Mouse (Mus musculus): ENCODE measurements at regions not wholly inside any gene's neighbourhood (a gene's known extent, or its start where the extent isn't known, plus 50 kb on each side); places are given as distances from the start of the nearest gene placed in this dataset.

DNA sequence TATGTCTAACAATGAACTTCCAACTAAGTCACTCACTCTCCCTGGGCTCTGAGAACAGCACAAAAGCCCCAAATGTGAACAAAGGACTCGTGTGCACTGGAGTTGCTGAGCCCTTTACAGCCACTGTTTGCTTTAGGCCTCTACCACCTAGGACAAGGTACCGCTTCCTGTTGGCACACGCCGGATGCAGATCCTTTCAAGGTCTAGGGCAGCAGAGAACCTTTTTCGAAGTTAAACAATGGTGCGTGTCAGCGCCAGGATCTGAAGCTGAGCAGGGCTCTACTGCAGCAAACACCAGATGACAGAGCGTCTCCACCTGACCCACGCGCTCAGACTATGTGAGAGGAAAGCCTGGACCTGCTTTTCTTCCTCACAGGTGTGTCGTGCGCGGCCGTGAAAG lies 207.0 kb upstream of the Mkln1 start:
- DNase-seq (ENCODE audit: low spot score in 2 of 2), result no peak

DNA sequence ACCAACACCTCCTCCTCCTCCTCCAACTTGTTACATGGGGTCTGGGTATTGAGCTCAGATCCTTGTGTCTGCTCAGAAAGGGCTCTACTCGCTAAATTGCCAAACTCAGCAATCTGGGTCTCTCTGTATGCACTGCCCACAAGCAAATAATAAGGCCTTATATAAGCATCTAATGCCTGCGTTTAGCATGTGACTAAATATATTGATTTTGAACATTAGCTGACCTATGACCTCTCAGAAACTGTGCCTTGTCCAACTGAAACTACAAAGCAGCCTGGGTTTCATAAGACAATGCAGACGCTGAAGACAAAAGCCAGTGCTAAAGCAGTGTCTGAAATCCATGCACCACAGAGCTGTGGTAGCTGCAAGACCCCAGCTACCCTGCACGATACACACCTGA lies 206.3 kb upstream of the Mkln1 start:
- no peak for DNase-seq (ENCODE audit: low spot score in 2 of 2)

DNA sequence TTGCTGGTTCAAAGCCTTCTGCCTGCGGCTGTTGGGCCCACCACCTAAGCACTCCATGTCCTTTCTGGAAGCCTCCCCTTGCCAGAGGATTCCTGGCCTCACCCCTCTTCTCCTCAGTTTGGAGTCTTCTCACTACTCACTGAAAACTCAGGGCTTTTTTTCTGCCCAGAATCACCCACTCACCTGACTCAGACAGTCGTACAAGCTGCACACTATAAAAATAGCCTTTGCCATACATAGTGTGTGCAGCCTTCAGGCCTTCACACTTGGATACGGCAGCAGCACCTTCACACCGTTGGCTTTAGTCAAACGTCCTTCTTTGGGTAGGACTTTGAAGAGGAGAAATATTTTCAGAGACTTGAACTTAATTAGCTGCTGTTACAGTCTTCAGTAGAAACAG lies 205.3 kb upstream of the Mkln1 start:
- peak in 1 of 2 experiments; percentile 59 for DNase-seq (ENCODE audit: low spot score in 2 of 2)

DNA sequence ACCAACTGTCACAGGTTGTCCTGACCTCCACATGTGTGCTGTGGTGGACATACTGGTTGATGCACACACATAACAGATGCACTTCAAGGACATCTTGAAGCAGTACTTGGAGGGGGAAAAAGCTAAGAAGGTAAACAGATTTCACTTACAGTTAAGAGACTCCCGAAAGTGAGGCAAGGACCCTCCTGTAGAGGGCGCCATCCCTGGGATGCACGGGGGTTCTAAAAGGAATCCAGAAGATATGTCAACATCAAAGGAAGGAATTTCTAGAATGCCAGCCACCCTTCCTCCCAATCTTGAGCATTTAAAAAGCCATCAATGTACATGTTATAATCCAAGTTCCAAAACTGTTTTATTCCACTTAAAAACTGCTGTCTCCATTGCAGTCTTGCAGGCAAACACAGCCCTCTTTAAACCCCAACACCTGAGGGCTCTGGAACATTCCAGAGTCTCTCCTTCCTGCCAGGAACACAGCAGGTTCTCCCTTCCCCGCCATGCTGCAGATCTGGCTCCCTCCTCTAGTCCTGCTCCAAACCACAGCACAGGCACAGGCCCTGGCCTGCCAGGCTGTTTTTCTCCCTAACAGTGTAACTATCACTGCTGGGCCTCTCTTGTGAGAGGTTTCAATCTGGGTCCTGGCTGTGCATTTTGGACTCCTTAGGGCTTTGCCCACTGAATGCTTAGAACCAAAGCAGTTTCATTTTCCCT lies 200.8 kb upstream of the Mkln1 start:
- DNase-seq (ENCODE audit: low spot score in 2 of 2), result no peak

DNA sequence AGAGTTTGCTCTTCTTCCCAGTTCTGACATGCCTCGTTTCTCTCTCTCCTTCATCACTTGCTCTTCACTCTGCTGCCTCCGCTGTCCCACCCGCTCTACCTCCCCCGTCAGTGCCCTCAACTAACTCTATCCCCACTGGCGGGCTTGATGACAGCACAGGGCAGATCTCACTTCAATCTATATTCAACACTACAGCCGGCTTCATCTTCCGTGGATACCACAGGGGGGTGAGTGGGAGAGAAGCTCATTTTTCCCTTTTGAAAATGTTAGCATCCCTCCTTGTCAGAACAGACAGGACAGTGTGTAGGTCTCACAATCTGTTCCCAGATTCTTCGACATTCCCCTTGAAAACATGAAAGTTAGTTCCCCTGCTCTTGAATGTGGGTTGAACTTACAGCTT lies 200.2 kb upstream of the Mkln1 start:
- peak in 1 of 2 experiments; percentile 62 for DNase-seq (ENCODE audit: low spot score in 2 of 2)

DNA sequence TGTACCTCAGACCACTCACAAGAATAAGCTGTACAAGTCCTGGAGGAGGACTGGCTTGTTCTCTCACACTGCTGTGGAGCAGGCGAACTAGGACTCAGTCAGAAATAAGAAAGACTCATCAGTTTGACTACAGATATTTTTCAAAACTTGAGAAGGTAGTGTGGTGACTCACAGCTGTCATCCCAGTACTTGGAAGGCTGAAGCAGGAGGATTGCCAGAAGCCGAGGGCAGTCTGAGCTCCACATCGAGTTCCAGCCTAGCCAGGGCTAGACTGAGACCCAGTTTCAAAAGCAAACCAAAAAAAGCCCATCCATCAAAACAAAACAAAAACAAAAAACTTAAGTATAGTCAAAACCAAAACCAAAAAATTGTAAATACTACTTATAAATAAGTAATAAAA lies 197.8 kb upstream of the Mkln1 start:
- no peak for DNase-seq (ENCODE audit: low spot score in 2 of 2)

DNA sequence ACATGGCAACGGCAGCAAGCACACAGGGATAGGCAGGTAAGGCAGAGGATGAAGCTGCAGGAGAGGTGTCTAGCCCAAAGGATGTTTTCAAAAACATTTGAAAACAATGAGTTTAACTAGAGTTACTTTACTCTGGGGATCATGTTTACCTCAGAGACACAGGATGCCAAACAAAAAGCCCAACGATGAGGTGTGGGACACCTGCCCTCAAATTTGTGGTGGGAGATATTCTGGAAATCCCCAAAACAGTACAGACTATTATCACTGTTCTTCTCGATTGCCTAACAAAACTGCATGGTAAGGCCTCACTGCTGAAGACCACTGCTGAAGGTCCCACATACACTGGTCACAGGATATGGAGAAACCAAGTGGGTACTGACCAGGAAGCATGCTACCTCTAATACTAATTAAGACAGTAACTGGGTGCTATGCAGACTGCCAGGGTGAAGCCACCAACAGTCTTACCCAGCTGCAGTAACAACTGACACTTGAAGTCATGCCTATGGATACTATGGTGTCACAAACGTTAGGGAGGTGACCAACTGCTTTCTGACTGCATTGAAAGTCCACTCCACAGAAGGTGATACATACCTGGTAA lies 197.1 kb upstream of the Mkln1 start:
- no peak for DNase-seq (ENCODE audit: low spot score in 2 of 2)

- DNase-seq (ENCODE audit: low spot score in 2 of 2), result no peak
Observed at GRCm38 (mm10) chr6:31202594-31202993, 195.9 kb upstream of the Mkln1 start.

- DNase-seq (ENCODE audit: low spot score in 2 of 2), result no peak
Observed at GRCm38 (mm10) chr6:31204434-31204833, 194.1 kb upstream of the Mkln1 start.

DNA sequence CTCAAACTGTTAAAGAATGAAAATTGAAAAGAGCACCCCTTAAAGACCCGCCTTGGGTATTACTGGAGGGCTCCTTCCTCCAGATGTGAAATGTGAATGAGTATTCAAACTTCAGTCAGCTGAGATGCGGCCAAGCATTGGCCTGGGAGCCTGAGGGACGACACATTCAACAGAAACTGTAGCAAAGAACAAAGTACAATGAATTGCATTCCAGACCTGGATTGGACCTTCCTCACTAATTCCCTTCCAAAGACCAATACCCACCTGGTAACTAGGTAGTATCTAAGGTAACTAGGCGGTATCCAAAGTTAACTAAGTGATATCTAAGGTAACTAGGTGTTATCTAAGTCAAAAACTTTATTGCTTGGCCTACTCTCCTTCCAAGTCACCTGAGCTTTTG lies 193.7 kb upstream of the Mkln1 start:
- DNase-seq (ENCODE audit: low spot score in 2 of 2), result no peak

DNA sequence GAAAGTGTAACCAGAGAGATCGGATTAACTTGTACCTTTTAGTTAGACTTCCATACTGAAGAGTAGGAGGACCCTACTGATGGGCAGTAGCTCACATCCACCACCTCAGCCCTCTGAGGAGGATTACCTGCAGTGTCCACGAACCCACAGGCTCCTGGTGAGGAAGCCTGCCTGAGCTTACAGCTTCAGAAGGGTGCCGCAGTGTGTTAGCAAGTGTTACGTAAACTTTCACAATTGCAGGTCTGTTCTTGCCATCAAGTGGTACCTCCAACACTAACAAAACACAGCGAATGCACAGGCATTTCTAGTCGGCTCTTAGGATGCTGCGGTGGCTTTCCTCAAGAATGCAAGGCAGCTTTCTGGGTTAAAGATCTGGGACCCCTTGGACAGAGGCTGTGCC lies 192.4 kb upstream of the Mkln1 start:
- no peak for DNase-seq (ENCODE audit: low spot score in 2 of 2)

DNA sequence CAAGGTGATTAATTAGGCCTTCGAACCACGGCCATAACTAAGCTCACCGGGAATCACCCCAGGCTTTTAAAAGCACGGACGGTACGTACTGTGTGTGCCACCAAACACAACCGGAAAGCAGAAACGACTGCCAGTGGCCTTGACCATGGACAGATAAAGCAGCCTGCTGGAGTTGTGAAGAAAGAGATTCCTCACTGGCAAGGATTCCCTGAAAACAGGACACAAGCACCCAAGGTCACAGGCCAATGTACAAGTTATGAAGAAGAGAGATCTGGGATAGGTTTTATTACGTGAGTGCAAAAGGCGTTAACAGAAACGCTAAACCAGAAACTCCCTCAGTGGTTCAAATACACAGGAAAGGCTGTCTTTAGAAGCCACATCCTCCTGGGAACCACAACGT lies 191.3 kb upstream of the Mkln1 start:
- peak in 1 of 2 experiments; percentile 1 for DNase-seq (ENCODE audit: low spot score in 2 of 2)

GRCm38 (mm10) chr6:31208224-31208623 lies 190.3 kb upstream of the Mkln1 start:
- DNase-seq (ENCODE audit: low spot score in 2 of 2), result no peak

DNA sequence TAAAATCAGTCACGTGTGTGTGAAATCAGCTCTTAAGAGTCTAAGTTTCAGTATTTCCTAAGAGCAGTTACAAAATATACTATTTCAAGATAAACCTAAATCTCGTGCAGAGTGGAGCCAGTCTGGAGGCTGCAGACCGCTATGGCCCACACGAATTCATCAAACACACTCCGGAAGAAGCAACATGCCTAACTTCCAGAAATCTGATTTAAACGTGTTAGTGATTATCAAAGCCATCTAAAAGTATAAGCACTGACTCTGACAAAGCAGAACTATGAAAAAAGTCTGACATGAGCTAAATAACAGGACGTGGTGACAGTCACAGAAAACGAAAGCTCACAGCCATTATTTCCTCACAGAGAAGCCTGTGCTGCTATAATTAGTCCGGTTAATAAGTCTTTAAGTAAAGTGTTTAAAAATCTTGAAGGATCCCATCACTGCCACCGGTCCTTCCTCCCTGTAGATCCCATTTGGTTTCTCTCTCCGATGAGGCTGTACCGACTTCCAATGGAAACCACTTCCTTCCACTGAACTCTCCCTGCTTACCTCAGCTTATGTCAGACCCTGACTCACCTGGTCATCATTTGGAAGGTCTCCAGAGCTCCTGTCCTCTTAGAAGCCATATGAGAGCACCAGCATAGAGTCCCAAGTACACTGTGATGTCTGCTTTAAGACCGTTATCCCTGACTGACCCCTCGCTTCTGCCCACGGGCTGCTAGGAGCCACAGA lies 189.0 kb upstream of the Mkln1 start:
- DNase-seq (ENCODE audit: low spot score in 2 of 2), result peak in 1 of 2 experiments; percentile 1

DNA sequence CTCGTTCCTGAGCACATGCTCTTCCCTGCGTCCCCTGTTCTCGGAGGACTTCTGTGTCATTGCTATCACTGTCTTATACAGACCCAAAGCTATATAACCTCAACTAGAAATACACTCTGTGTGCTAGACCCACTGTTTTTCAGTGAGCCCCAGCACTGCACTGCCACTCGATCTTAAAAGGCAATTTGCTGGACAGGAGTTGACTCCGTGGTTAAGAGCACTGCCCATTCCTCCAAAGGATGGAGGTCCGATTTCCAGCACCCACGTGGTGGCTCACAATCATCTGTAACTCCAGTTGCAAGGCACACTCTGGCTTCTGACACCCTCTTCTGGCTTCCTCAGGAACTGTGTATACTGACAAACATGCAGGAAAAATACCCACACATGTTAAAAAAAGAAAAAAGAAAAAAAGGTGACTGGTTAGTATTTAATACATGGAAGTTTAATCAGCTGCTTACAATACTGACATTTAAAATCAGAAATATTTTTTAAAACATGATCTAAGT lies 188.3 kb upstream of the Mkln1 start:
- DNase-seq (ENCODE audit: low spot score in 2 of 2), result peak in 1 of 2 experiments; percentile 14

DNA sequence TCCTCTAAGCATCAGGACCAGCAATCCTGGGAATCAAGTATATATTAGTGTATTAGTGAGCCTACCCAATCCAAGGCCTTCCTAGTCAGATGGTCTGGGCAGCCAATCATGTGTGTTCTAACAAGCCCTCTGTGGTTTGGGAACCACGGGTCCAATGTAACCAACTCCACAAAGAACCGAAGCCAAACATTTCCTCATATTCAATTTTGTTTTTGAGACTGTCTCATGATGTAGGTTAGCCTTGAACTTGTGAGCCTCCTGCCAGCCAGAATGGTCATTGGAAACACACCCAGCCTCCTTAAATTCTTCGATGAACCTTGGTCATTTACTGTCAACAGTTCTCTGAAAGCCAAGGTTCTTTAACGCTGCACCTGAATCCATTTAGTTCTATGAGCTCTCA lies 187.4 kb upstream of the Mkln1 start:
- peak in 1 of 2 experiments; percentile 1 for DNase-seq (ENCODE audit: low spot score in 2 of 2)

DNA sequence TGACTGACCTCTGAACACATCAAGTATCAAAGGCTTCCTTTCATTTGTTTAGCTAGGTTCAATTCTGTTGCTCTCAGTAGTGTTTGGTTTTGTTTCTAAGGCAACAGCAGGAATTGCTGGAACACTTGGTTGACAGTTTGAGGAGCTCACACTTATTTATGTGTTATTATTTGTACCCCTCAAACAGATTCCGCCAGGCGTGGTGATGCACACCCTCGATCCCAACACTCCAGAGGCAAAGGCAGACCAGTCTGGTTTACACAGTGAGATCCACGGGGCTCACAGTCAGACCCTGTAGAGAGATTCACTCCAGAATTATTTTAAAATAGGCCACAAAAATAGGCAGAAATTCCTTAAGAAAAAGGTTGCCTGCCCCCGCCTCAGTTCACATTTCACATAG lies 186.9 kb upstream of the Mkln1 start:
- no peak for DNase-seq (ENCODE audit: low spot score in 2 of 2)

DNA sequence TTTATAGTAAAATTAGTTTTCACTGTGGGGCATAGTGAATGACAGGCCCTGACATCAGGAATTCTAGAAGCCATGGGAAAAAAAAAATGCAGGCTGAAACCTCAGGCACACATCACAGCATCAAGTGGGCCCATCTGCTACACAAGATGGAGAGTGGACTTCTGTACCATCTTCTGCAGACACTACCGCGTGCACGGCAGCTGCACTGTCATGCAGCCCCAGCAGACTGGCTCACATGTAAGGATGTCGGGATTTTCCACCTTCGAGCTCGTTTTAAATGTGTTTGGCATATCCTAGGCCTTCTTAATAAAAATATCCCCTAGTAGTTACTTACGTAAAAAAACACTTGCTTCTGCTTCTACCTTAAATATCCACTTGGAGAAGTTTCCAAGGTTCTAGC lies 186.5 kb upstream of the Mkln1 start:
- DNase-seq (ENCODE audit: low spot score in 2 of 2), result no peak

DNA sequence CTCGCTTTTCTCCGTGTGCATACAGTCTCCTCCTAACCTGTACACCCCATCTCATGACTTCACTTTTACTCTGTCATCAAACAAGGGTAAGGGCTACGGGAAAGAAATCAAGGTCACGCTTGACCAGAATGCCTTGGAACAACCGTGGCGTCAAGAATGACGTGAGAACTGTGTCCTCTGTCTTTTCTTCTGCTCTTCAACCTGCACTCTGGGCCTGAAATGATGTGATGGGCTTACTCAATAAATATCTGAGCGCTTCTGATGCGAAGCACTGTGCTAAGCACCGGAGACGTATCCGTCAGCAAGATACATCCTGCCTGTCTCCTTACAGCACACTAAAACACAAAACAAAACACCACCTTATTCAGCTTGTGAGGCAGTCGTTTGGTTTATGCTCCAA lies 185.8 kb upstream of the Mkln1 start:
- no peak for DNase-seq (ENCODE audit: low spot score in 2 of 2)

- DNase-seq (ENCODE audit: low spot score in 2 of 2), result no peak
Observed at GRCm38 (mm10) chr6:31213161-31213560, 185.4 kb upstream of the Mkln1 start.

DNA sequence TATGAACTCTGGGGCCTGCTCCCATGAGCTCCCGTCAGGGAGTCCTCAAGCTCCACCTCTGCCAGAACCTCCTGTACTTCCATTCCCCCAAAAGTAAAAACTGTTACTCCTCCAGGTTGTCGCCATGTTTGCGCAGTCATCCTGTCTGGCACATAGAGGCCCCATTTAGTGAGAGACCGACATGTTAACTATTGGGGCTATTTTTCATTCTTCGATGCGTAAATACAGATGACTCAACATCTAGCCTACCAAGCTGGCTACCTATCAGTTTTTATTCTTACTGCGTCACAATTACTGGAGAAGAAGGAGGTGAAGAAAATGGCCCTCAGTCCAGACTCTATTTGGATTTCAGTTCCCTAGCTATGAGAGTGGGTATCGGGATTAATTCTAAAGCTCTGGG lies 182.9 kb upstream of the Mkln1 start:
- DNase-seq (ENCODE audit: low spot score in 2 of 2), result no peak

GRCm38 (mm10) chr6:31216206-31217059 lies 182.1 kb upstream of the Mkln1 start:
- DNase-seq (ENCODE audit: low spot score in 2 of 2), result peak; percentile 88 to 91

Measured in frontal cortex, postnatal 36 days (tissue).